Mouse (Mus musculus) kidney, postnatal 0 days (tissue): ENCODE measurements at regions not wholly inside any gene's neighbourhood (a gene's known extent, or its start where the extent isn't known, plus 50 kb on each side); places are given as distances from the start of the nearest gene placed in this dataset.

Experiments used
- ATAC-seq: fragments of 200-750 bp; cut with Nextera tagmentation; replicated peaks from 2 replicates; pipeline ENCODE4 v1.8.0; 2017; ENCODE audit warnings: low read depth, moderate number of reproducible peaks, moderate TSS enrichment, moderate library complexity; ENCODE audit not compliant: low FRiP score
- DNase-seq: peaks from one replicate; pipeline ENCODE4 v3.0.0-alpha.2; 2016; ENCODE audit warnings: low spot score
- H3K27ac ChIP-seq: fragments of 300-500 bp; sonication (generic); 2 replicates; pipeline ENCODE4 v1.5.1; 2014; ENCODE audit warnings: mild to moderate bottlenecking
- H3K27me3 ChIP-seq: fragments of 300-500 bp; sonication (generic); 2 replicates; pipeline ENCODE4 v1.6.1; 2014; ENCODE audit warnings: low read length, mixed read lengths; ENCODE audit not compliant: insufficient read depth
- H3K36me3 ChIP-seq: fragments of 300-500 bp; sonication (generic); 2 replicates; pipeline ENCODE4 v1.6.1; 2014; ENCODE audit warnings: low read length, mixed read lengths; ENCODE audit not compliant: insufficient read depth
- H3K4me1 ChIP-seq: fragments of 300-500 bp; sonication (generic); replicated peaks from 2 replicates; pipeline ENCODE4 v1.6.1; 2014; ENCODE audit warnings: antibody characterized with exemption, low read length, mixed read lengths; ENCODE audit not compliant: insufficient read depth
- H3K4me2 ChIP-seq: fragments of 300-500 bp; sonication (generic); 2 replicates; pipeline ENCODE4 v1.6.1; 2014; ENCODE audit warnings: mild to moderate bottlenecking, low read length, moderate library complexity, mixed read lengths
- H3K4me3 ChIP-seq: fragments of 300-500 bp; sonication (generic); replicated peaks from 2 replicates; pipeline ENCODE4 v1.5.1; 2014; ENCODE audit warnings: low read depth, low read length
- H3K9ac ChIP-seq: fragments of 300-500 bp; sonication (generic); 2 replicates; pipeline ENCODE4 v1.6.1; 2014; ENCODE audit warnings: low read depth, low read length
- H3K9me3 ChIP-seq: fragments of 300-500 bp; sonication (generic); replicated peaks from 2 replicates; pipeline ENCODE4 v1.6.1; 2016; ENCODE audit warnings: low read length, inconsistent platforms, mixed read lengths
- CTCF ChIP-seq: IDR thresholded peaks from 2 replicates; pipeline ENCODE4 v1.5.1; 2016; ENCODE audit warnings: antibody characterized with exemption, low read depth, mild to moderate bottlenecking, moderate library complexity
- WGBS: fragments of 180-500 bp; shearing (Covaris S2); extraction: QIAGEN DNeasy Blood & Tissue Kit; methylation state at CpG from one replicate; pipeline ENCODE4 v1.1.7; 2014; 5-methylcytosine and 5-hydroxymethylcytosine counted together

DNA sequence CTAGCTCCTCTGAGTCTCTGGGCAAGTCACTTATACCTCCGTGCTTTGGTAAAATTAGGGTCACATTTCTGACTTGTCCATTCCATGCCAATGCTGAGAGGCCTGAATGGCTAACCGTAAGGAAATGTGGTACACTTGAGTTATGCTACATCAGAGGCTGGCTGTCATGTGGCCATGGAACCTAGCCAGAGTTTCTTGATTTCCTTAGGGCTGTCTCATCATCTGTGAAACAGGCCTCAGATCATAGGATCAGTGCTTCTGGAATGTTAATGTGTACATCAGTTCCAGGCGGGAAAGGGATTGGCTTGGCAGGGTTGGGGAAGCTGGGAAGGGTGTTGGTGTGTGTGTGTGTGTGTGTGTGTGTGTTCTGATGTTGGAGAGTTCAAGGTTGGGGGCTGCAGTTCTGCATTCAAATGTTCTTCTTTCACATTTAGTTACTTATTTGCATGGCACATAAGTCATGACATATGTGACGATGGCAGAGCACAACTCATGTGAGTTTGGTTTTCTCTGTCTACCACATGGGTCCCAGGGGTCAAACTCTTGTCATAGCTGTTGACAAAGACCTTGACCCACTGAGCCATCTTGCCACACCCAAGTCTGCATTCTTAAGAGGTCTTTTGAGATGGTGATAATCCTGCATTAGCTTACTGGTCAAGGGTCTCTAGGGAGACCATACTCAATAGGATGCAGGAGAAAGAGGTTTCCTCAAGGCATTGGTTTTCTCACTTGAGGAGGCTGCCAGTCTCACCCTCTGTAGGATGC lies 299.9 kb downstream of the Slc4a3 start:
- Histone ChIP-seq H3K36me3 (no peaks in the 10 kb centered on the region), H3K27me3 (no peaks in the 10 kb centered on the region), H3K4me2 (no peak overlapping the region), H3K9ac (no peak overlapping the region), H3K27ac (no peak overlapping the region), H3K9me3 (no peaks in the 10 kb centered on the region), H3K4me1 (no peaks in the 10 kb centered on the region), H3K4me3 (no peak overlapping the region)
- no peak for TF ChIP-seq CTCF
- WGBS = 84% methylated on average over 4 of the region's 4 CpGs
- DNase-seq (no peak), ATAC-seq (no peak)

GRCm38 (mm10) chr1:75847681-75848080 lies 301.6 kb downstream of the Slc4a3 start:
- Histone ChIP-seq H3K4me3 (no peak overlapping the region), H3K36me3 (no peaks in the 10 kb centered on the region), H3K9me3 (no peaks in the 10 kb centered on the region), H3K4me1 (no peaks in the 10 kb centered on the region), H3K27ac (no peak overlapping the region), H3K4me2 (no peak overlapping the region), H3K9ac (no peak overlapping the region), H3K27me3 (no peaks in the 10 kb centered on the region)
- TF ChIP-seq CTCF = no peak
- ATAC-seq (no peak), DNase-seq (no peak)
- WGBS = 65% methylated on average over 3 of the region's 3 CpGs

DNA sequence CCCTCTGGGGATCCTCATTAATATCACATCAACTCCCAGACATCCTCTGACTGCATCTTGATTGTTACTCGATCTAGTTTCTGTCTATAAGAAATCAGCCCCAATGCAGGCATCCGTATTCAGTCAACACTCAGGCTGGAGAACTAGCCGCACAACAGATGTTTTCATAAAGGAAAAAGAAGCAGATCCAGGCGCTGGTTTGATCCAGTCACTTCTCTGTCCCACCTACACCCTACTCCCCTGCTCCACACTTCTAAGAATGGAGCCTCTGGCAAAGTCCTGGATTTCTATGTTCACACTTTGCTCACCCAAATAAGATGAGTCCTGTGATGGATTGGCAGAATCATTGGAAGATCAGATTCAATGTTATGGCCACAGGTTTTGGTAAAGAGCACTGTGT lies 302.4 kb downstream of the Slc4a3 start:
- no peak overlapping the region for H3K27ac ChIP-seq

DNA sequence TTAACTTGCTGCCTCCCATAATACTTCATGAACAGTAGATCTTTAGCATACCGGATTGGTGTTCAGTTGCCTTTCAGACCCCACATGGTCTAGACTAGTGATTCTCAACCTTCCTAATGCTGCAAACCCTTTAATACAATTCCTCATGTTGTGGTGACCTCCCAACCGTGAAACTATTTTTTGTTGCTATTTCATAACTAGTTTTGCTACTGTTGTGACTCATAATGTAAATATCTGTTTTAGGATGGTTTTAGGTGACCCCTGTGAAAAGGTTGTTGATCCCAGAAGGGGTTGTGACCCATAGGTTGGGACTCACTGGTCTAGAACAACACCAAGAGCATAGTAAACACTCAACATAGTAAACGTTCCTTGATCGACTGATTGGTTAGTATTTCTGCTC lies 304.1 kb downstream of the Slc4a3 start:
- Histone ChIP-seq H3K4me3 (no peak overlapping the region), H3K4me2 (no peak overlapping the region), H3K36me3 (no peaks in the 10 kb centered on the region), H3K9me3 (no peaks in the 10 kb centered on the region), H3K27me3 (no peaks in the 10 kb centered on the region), H3K9ac (no peak overlapping the region), H3K27ac (no peak overlapping the region), H3K4me1 (no peaks in the 10 kb centered on the region)
- TF ChIP-seq CTCF = no peak
- DNase-seq = no peak
- no peak for ATAC-seq
- 89% methylated on average over 4 of the region's 4 CpGs for WGBS

More for the DNA sequence above, 302.4 kb downstream of the Slc4a3 start:
- TF ChIP-seq CTCF = no peak
- no peak for ATAC-seq
- Histone ChIP-seq H3K9me3 (no peaks in the 10 kb centered on the region), H3K9ac (no peak overlapping the region), H3K4me1 (no peaks in the 10 kb centered on the region), H3K27me3 (no peaks in the 10 kb centered on the region), H3K4me3 (no peak overlapping the region), H3K36me3 (no peaks in the 10 kb centered on the region), H3K4me2 (no peak overlapping the region)
- 83% methylated on average over 4 of the region's 4 CpGs for WGBS
- no peak for DNase-seq

DNA sequence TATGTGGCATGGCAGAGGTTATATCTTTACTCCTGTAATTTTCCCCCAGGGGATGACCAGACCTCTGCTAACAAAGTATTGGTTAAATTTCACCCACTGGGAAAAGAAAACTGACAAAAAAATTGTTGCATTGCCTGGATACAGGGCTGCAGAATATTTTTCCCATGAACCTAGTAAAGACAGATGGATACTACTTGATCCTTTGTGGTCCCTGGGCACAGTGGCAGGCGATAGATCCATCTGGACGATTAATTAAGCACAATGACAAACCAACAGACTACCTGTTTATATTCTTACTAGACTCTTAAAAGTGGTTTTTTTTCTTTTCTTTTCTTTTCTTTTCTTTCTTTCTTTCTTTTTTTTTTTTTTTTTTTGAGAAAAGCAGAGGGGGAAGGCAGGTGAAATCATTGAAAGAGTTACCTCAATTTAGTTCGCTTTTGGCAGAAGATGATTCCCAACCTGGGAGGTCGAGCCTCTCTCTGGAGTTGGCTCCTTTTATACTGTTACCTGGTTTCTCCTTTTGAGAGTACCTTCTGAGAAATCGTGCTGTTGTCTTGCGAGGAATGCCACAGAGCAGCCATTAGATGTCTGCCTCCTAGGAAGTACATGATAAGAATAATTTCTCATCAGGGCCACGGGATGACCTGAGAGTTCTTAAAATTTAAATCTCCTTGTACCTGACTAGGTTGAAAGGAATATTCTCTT lies 312.6 kb downstream of the Slc4a3 start:
- TF ChIP-seq CTCF = no peak
- H3K9ac ChIP-seq = no peak overlapping the region
- H3K36me3 ChIP-seq = no peaks in the 10 kb centered on the region
- ATAC-seq (no peak), DNase-seq (no peak)
- no peaks in the 10 kb centered on the region for H3K9me3 ChIP-seq
- no peaks in the 10 kb centered on the region for H3K4me1 ChIP-seq
- no peak overlapping the region for H3K27ac ChIP-seq
- no peaks in the 10 kb centered on the region for H3K27me3 ChIP-seq
- H3K4me3 ChIP-seq = no peak overlapping the region
- no peak overlapping the region for H3K4me2 ChIP-seq
- 91% methylated on average over 7 of the region's 7 CpGs for WGBS

DNA sequence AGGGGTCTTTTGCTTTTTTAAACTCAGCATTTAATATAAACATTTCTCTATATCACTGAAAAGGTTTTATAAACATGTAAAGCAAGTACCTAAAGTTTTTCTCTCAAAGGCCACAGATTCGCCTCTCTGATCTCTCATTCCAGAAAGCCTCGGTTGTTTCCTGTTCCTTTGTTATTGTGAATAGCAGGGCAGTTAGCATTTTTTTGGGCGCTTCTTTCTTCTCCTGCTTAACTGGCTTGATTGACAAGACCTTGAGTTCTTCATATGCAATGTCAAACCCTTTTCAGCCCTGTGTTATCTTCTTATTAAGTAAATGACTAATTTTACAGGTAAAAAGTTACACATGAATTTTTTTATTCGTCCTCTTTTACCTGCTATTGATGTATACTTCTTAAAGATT lies 316.7 kb downstream of the Slc4a3 start:
- Histone ChIP-seq H3K4me1 (no peaks in the 10 kb centered on the region), H3K36me3 (no peaks in the 10 kb centered on the region), H3K4me3 (no peak overlapping the region), H3K9ac (no peak overlapping the region), H3K4me2 (no peak overlapping the region), H3K27me3 (no peaks in the 10 kb centered on the region), H3K9me3 (no peaks in the 10 kb centered on the region), H3K27ac (no peak overlapping the region)
- WGBS = 67% methylated on average over 4 of the region's 4 CpGs
- no peak for DNase-seq
- no peak for TF ChIP-seq CTCF
- ATAC-seq = no peak
